Mouse (Mus musculus): ENCODE measurements around the gene Atp2a2. TPM values are rescaled to one million over a fixed set of nuclear protein-coding genes. Genes with fewer than 3 reads are reported as not detected.
A peak's percentile ranks its signal among the peaks of the same experiment; 100 is the strongest.
"Not testable (repeated sequence)": the region's sequence is repeated elsewhere in the genome, so short reads cannot be mapped to it uniquely, and the experiment has no call there.

Gene Atp2a2
- polyA plus RNA-seq, 1 experiment from 2014 or later, result 32.2 TPM

- Histone ChIP-seq H3K4me2 (no peak overlapping the region), H3K27ac (no peak overlapping the region), H3K36me3 (ENCODE audit: poor library complexity, severe bottlenecking) (peaks cover 99% of the 10 kb centered on the region), H3K4me1 (no peaks in the 10 kb centered on the region), H3K27me3 (no peaks in the 10 kb centered on the region), H3K9me3 (replicated peaks) (no peaks in the 10 kb centered on the region), H3K4me3 (no peak overlapping the region), H3K9ac (peak overlapping the region; percentile 26; the same call in 1 of the 2 replicates)
- WGBS, result 97% methylated on average over 12 of the region's 12 CpGs
- no peak for ATAC-seq
Measured at GRCm38 (mm10) chr5:122440095-122440630, 61.9 kb downstream of the Atp2a2 start.

GRCm38 (mm10) chr5:122439400-122440094 lies 62.5 kb downstream of the Atp2a2 start:
- Histone ChIP-seq H3K4me3 (no peak overlapping the region), H3K9ac (peak overlapping the region; percentile 26; the same call in 1 of the 2 replicates), H3K27me3 (no peaks in the 10 kb centered on the region), H3K4me1 (no peaks in the 10 kb centered on the region), H3K36me3 (ENCODE audit: poor library complexity, severe bottlenecking) (peaks cover 99% of the 10 kb centered on the region), H3K27ac (no peak overlapping the region), H3K9me3 (replicated peaks) (no peaks in the 10 kb centered on the region), H3K4me2 (no peak overlapping the region)
- WGBS, result 94% methylated on average over 19 of the region's 19 CpGs
- no peak for ATAC-seq

DNA sequence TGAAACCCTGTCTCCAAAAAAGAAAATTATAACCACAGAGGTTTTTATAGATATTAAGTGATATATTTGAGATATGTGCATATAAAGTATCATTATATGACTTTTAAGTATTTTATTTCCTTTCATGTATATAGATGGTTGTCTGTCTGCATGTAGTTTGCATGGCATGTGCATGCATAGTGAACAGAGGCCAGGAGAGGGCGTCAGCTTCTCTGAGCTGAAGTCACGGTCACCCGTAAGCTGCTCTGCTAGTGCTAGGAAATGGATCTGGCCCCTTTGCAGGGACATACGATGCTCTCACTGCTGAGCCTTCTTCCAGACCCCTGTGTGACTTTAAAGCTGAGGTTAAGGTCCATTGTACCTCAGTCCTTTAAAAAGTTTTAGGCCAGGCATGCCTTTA lies 67.5 kb downstream of the Atp2a2 start:
- Histone ChIP-seq H3K4me2 (no peak overlapping the region), H3K9ac (no peak overlapping the region), H3K27me3 (no peaks in the 10 kb centered on the region), H3K4me3 (no peak overlapping the region), H3K4me1 (no peaks in the 10 kb centered on the region), H3K27ac (no peak overlapping the region), H3K9me3 (replicated peaks) (no peaks in the 10 kb centered on the region), H3K36me3 (ENCODE audit: poor library complexity, severe bottlenecking) (peaks cover 97% of the 10 kb centered on the region)
- no peak for ATAC-seq
- 86% methylated on average over 4 of the region's 4 CpGs for WGBS

DNA sequence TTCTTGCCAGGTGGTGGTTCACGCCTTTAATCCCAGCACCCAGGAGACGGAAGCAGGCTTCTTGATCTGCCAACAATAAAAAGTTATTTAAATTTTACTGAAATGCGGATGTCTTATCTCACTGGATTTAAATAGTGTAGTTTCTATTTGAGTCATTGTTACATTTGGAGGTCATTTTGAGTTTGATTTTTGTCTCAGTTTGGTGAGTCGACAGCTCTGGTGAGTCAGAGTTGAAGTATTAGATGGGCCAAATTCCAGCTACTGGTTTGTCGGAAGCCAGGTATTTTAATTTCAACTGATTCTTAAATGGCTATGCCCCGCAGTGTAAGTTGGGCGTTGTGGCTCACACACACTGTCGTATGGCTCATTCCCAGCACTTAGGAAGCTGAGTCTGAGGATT lies 70.8 kb downstream of the Atp2a2 start:
- H3K4me3 ChIP-seq, result no peak overlapping the region
- peaks cover 82% of the 10 kb centered on the region for H3K36me3 ChIP-seq (ENCODE audit: poor library complexity, severe bottlenecking)
- no peak for ATAC-seq
- H3K4me2 ChIP-seq, result no peak overlapping the region
- WGBS, result 94% methylated on average over 8 of the region's 8 CpGs
- no peaks in the 10 kb centered on the region for H3K4me1 ChIP-seq
- H3K27me3 ChIP-seq, result no peaks in the 10 kb centered on the region
- no peak overlapping the region for H3K27ac ChIP-seq
- H3K9me3 ChIP-seq (replicated peaks), result no peaks in the 10 kb centered on the region
- H3K9ac ChIP-seq, result no peak overlapping the region

- WGBS, result 89% methylated on average over 4 of the region's 4 CpGs
- H3K36me3 ChIP-seq (ENCODE audit: poor library complexity, severe bottlenecking), result peaks cover 75% of the 10 kb centered on the region
- no peaks in the 10 kb centered on the region for H3K4me1 ChIP-seq
- no peak overlapping the region for H3K9ac ChIP-seq
- no peak overlapping the region for H3K4me3 ChIP-seq
- H3K27ac ChIP-seq, result no peak overlapping the region
- no peak overlapping the region for H3K4me2 ChIP-seq
- no peaks in the 10 kb centered on the region for H3K27me3 ChIP-seq
- no peaks in the 10 kb centered on the region for H3K9me3 ChIP-seq (replicated peaks)
- no peak for ATAC-seq
Measured at GRCm38 (mm10) chr5:122430036-122430775, 71.8 kb downstream of the Atp2a2 start.

GRCm38 (mm10) chr5:122425550-122425949 lies 76.5 kb downstream of the Atp2a2 start:
- 94% methylated on average over 2 of the region's 2 CpGs for WGBS
- no peak for ATAC-seq
- no peak overlapping the region for H3K9ac ChIP-seq
- no peaks in the 10 kb centered on the region for H3K27me3 ChIP-seq
- no peak overlapping the region for H3K4me3 ChIP-seq
- H3K4me1 ChIP-seq, result peaks cover 19% of the 10 kb centered on the region
- no peaks in the 10 kb centered on the region for H3K9me3 ChIP-seq (replicated peaks)
- peaks cover 30% of the 10 kb centered on the region for H3K36me3 ChIP-seq (ENCODE audit: poor library complexity, severe bottlenecking)
- H3K27ac ChIP-seq, result no peak overlapping the region
- no peak overlapping the region for H3K4me2 ChIP-seq

DNA sequence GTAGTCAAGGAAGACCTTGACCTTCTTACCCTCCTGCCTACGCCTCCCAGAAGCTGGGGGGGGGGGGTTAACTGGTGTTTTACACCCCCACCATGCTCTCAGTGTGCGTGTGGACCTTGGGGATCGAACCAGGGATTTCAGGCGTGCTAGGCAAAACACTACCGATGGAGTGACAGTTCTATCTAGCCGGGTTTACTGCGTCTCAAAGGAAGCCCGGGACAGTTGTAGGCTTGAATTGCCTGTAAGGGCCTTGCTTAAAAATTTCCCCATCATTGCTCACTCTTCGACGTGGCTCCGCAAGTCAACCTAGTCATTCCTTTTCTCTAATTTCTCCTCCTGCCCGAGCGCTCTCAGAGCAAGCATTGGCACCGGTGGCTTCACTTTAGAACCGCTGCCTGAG lies 78.9 kb downstream of the Atp2a2 start:
- Histone ChIP-seq H3K4me1 (peaks cover 19% of the 10 kb centered on the region), H3K36me3 (ENCODE audit: poor library complexity, severe bottlenecking) (peaks cover 5% of the 10 kb centered on the region), H3K9me3 (replicated peaks) (no peaks in the 10 kb centered on the region), H3K9ac (peak overlapping the region; percentile 94), H3K27me3 (no peaks in the 10 kb centered on the region), H3K4me3 (peak overlapping the region; percentile 99), H3K27ac (no peak overlapping the region), H3K4me2 (peak overlapping the region; percentile 91)
- 37% methylated on average over 15 of the region's 15 CpGs for WGBS
- ATAC-seq, result no peak

GRCm38 (mm10) chr5:122422071-122422964 lies 79.7 kb downstream of the Atp2a2 start:
- peaks cover 19% of the 10 kb centered on the region for H3K4me1 ChIP-seq
- peak; percentile 94 for ATAC-seq
- H3K9me3 ChIP-seq (replicated peaks), result no peaks in the 10 kb centered on the region
- H3K4me2 ChIP-seq, result peak overlapping the region; percentile 91
- H3K36me3 ChIP-seq (ENCODE audit: poor library complexity, severe bottlenecking), result 0 out of 2 replicates have a peak, but pooled peaks cover 3% of the 10 kb centered on the region
- H3K27ac ChIP-seq, result peak overlapping the region; percentile 87
- under 1% methylated on average over 73 of the region's 73 CpGs for WGBS
- peak overlapping the region; percentile 99 for H3K4me3 ChIP-seq
- H3K9ac ChIP-seq, result peak overlapping the region; percentile 94
- no peaks in the 10 kb centered on the region for H3K27me3 ChIP-seq

DNA sequence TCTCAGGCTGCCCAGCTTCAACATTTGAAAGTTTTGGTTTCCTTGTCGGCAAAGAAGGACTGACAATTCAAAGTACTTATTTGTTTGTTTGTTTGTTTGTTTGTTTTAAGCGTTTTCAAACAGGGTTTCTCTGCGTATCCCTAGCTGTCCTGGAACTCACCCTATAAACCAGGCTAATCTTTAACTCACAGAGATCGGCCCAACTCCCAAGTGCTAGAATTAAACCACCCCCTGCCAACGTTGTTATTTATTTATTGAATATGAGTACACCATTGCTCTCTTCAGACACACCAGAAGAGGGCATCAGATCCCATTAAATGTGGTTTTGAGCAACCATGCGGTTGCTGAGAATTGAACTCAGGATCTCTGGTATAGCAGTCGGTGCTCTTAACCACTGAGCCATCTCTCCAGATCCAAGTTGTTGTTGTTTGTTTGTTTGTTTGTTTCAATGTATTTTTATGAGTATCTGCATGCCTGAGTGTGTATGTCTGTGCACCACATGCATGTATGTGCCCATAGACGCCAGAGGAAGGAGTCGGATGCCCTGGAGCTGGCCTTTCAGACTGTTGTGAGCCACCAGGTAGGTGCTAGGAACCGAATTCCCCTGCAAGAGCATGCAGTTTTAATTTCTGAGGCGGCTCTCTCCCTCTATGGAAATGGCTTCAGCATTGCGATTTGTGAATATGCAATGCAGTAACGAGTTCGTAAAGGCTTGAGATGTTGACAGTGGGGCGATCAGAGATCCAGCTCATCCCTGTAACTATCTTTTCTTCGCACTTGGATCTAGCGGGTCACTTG lies 80.6 kb downstream of the Atp2a2 start, which contains the start of gene Anapc7:
Gene Anapc7, plus strand, starts transcription at position 423 of the 798 bp plus-strand sequence.
- Histone ChIP-seq H3K36me3 (ENCODE audit: poor library complexity, severe bottlenecking) (0 out of 2 replicates have a peak, but pooled peaks cover 3% of the 10 kb centered on the region), H3K4me1 (peaks cover 19% of the 10 kb centered on the region), H3K27me3 (no peaks in the 10 kb centered on the region), H3K4me3 (peak within 1 kb of the TSS; percentile 99), H3K9ac (peak within 1 kb of the TSS; percentile 94), H3K27ac (peak within 1 kb of the TSS; percentile 87), H3K4me2 (peak within 1 kb of the TSS; percentile 91), H3K9me3 (replicated peaks) (no peaks in the 10 kb centered on the region)
- 22% methylated on average over 17 of the region's 17 CpGs for WGBS
- 0 out of 2 replicates have a peak, but pooled peaks have one; percentile 17 for ATAC-seq

DNA sequence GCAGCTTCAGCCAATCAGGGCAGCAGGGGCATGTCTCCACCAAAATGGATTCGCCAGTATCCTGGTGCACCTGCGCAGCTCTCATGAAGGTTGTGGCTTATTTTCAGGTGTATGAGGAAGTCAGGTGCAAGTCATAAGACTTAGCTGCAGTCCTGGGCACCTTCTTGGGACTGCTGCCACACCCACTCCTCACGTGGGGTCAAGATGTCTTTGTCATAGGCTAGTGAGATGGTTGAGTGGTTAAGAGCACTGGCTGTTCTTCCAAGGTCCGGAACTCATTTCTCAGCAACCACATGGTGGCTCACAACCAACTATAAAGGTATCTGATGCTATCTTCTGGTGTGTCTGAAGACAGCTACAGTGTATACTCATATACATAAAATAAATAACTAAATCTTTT lies 81.3 kb downstream of the Atp2a2 start:
- WGBS, result 61% methylated on average over 4 of the region's 4 CpGs

GRCm38 (mm10) chr5:122415465-122415864 lies 86.6 kb downstream of the Atp2a2 start:
- Histone ChIP-seq H3K4me2 (no peak overlapping the region), H3K9ac (no peak overlapping the region), H3K4me1 (no peaks in the 10 kb centered on the region), H3K27ac (no peak overlapping the region), H3K36me3 (ENCODE audit: poor library complexity, severe bottlenecking) (peaks cover 1% of the 10 kb centered on the region; the same call in 1 of the 2 replicates), H3K9me3 (replicated peaks) (no peaks in the 10 kb centered on the region), H3K27me3 (no peaks in the 10 kb centered on the region), H3K4me3 (no peak overlapping the region)
- ATAC-seq, result no peak
- 86% methylated on average over 12 of the region's 12 CpGs for WGBS

More for the DNA sequence above, 81.3 kb downstream of the Atp2a2 start:
- not testable (repeated sequence) for H3K4me3 ChIP-seq; H3K4me2 ChIP-seq; ATAC-seq; H3K27ac ChIP-seq; H3K9me3 ChIP-seq (replicated peaks); H3K9ac ChIP-seq; H3K36me3 ChIP-seq (ENCODE audit: poor library complexity, severe bottlenecking); H3K27me3 ChIP-seq
- H3K4me1 ChIP-seq, result peaks cover 19% of the 10 kb centered on the region
